Mouse (Mus musculus): Measurements from ENCODE around the gene Vezf1.

DNA sequence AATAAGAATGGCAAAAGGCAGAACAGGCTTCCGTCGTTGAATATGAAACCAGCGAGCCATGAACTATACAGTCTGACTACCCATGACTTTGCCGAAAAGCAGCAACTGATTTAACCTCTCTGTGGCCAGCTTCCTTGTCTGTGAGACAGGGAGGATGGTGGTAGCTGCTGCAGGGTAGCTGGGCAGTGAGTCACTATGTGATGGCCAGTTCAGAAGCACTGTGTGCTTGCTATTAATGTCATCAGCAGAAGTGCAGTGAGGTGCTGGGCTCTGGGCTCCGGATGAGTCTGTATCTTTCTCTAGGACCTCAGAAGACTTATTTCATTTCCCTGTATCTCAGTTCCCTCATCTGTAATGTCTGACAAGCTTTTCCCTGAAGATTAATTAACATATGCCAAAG, 22.2 kb downstream of the Vezf1 start:
- no peak for TF ChIP-seq POLR2A (IDR thresholded peaks at IDR 0.05; ENCODE audit: borderline replicate concordance, extremely low read depth, insufficient read depth, insufficient read length, poor library complexity, severe bottlenecking)
- TF ChIP-seq CTCF (IDR thresholded peaks at IDR 0.05; ENCODE audit: borderline replicate concordance, extremely low read depth, insufficient read depth, insufficient read length), result no peak
